Mouse (Mus musculus) adrenal gland, adult 18-20 months (tissue): Measurements from ENCODE around the gene Cnpy4. TPM values are rescaled to one million over a fixed set of nuclear protein-coding genes. Genes with fewer than 3 reads are reported as not detected.

Experiments used
- DNase-seq, 2 experiments: peaks; one replicate each; pipeline ENCODE4 v3.0.0; 2021 to 2022; ENCODE audit warnings: low spot score in 2 of 2
- long read RNA-seq, 2 experiments: library from polyadenylated mRNA; stranded (forward); transcript quantifications; one replicate each; pipeline ENCODE4 v2.0.0; 2021
- total RNA-seq, 2 experiments: library from RNA; stranded (reverse); gene quantifications; 1 replicate in 1 of 2; 2 replicates in 1 of 2; pipeline ENCODE4 v1.2.3; 2021

Cnpy4 gene
- total RNA-seq: 10 to 100 TPM; 21.6 to 25.3 TPM
- long read RNA-seq, experiment 1, transcript Cnpy4-202 (6 exons, 1,855 nt): major isoform, 10 of 12 reads
- long read RNA-seq, experiment 1, partial matches to known transcripts: 2 of 12 reads
- long read RNA-seq, experiment 1, other reads (novel, unspliced or antisense): 0 of 12 reads
- long read RNA-seq, experiment 2, transcript Cnpy4-202 (6 exons, 1,855 nt): major isoform, 24 of 27 reads
- long read RNA-seq, experiment 2, partial matches to known transcripts: 0 of 27 reads
- long read RNA-seq, experiment 2, other reads (novel, unspliced or antisense): 3 of 27 reads

DNA sequence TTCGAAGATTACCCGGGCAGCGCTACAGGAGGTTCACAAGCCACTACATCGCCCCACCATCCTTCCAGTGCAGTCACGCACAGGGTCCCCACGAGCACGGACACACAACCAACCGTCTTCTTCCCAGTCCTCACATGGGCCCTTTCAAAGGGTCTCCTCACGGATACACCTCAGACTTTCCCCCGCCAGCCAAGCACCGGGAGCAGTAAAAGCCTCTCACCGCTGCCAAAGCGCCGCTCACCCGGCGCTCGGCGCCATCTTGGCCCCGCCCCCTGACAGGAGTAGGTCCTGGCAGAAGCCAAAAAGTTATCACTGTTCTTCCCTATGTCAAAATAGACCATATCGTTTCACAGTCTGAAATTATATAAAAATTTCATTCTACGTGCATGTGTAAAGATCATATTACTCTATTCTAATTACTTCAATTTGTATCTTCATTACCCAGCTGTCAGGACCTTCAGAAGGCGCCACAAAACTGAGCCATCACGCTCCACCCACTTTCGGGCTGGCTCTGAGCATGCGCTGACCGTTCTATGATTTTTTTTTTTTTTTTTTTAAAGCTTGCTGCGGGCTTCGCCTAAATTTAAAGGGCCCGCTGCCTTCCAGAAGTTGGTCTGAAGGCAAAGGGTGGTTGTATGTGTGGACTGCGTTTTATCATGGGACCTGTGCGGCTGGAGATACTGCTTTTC, at the start of gene Cnpy4, which contains the start of gene Taf6:
TSS of gene Cnpy4 (plus strand) at position 536 of the 689 bp plus-strand sequence.
TSS of gene Taf6 (minus strand) at position 502 of the 689 bp plus-strand sequence.
- DNase-seq: peak; percentile 70 to 77

DNA sequence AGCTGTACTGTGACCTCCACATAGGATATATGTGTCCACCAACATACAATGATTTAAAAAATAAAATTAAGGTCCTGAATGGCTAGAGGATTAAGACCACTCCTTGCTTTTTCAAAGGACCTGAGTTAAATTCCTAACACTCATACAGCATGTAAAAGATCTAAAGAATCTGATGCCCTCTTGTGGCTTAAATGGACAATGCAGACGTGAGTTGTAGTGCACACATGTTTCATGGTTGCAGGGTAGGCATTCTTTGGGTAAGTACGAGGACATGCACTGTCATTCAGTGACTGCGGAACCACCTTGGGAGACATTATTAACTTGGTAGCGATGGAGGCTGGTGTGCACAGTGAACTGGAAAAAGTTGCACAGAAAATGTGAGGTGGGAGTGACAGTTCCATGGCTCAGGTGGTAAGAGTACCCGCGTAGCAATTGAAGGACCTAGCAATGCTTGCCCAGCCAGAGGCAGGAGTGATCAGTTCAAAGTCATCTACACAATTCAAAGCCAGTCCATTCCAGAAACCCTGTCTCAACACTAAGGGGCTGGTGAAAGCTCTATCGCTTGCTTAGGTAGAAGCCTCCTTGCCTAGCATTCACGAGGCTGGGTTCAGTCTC, 49.2 kb upstream of the Cnpy4 start:
- no peak for DNase-seq

DNA sequence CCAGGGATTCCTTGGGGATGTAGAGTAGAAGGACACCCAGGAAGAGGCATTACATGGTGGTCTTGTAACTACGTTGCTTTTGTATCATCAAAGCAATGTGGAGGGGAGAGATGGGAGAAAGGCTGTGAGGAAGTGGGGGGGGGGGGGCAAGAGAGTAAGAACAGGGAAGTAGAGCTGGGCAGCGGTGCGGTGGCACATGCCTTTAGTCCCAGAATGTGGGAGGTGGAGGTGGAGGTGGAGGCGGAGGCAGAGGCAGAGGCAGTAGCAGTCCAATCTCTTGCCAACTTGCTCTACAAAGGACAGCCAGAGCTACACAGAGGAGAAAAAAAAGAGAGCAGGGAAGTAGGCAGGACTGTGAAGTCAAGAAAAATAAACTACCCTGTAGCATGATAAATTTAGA, 48.7 kb upstream of the Cnpy4 start:
- no peak for DNase-seq

DNA sequence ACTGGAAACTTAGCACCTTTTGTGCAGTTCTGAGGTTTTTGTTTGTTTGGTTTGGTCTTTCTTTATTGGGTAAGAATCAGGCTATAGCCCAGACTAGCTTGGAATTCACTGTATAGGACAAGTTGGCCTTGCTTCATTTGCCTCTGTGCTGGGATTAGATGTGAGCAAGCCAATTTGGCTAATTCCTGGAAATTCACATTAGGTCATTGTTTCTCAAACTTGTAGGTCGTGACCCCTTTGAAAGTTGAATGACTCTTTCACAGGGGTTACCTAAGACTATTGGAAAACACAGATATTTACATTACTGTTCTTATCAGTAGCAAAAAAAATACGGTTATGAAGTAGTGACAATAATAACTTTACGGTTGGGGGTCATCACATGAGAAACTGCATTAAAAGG, 32.9 kb upstream of the Cnpy4 start:
- no peak for DNase-seq

GRCm38 (mm10) chr5:138155443-138155976, 31.8 kb upstream of the Cnpy4 start, which contains the start of gene Zfp113:
Zfp113 (minus strand) TSS chr5:138155744.
- DNase-seq: peak; percentile 69 to 75

DNA sequence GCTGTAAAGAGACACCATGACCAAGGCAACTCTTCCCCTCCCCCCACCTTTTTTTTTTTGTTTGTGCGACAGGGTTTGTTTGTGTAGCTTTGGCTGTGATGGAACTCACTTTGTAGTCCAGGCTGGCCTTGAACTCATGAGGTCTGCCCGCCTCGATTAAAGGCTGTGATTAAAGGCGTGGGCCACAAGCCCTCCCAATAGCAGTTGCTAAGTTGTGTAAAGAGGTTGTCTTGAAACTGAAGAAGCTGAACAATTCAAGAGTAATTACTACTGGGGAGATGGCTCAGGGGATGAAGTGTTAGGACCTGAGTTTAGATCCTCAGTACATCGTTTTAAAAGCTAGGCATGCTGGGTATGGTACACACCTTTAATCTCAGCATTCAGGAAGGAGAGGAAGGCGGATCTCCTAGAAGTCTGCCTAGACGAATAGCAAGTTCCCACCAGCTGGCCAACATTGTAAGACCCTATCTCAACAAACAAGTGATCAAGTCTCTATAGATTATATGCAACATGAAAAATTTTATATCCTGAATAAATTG, 27.0 kb upstream of the Cnpy4 start:
- DNase-seq: no peak

DNA sequence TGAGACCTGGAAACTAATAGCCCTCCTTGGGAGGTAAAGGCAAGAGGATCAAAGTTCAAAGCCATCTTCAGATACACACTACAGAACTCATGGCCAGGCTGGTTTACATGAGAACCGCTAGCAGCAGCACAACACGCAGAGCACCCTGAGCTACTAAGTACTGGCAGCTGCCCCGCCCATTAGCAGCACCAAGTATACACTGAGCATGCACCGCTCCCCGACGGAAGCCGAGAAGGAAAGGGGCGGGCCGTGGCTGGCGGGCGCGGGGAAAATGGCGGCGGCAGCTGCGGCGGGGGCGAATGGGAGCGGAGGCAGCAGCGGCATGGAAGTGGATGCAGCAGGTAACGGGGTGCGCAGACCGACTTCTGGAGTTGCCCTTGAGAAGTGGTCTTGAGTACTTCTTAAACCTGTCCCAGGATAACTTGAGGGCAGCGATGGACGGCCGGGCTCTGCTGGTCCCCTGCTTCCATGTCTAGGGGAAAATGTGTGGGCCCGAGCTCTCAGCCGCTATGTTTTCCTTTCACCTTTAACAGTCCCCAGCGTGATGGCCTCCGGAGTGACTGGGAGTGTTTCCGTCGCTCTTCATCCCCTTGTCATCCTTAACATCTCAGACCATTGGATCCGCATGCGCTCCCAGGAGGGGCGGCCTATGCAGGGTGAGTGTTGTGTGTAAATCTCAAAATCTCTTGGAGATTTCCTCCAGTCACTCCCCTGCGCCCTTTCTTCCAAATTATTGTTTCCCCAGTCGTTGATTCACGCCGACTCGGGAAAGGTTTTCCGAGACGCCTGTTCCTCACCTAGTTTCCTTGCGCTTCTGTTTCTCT, 26.2 kb upstream of the Cnpy4 start, which contains the start of gene Cops6:
TSS of gene Cops6 (plus strand) at position 230 of the 824 bp plus-strand sequence.
- DNase-seq: peak; percentile 97

GRCm38 (mm10) chr5:138163046-138163445, 24.2 kb upstream of the Cnpy4 start:
- no peak for DNase-seq

DNA sequence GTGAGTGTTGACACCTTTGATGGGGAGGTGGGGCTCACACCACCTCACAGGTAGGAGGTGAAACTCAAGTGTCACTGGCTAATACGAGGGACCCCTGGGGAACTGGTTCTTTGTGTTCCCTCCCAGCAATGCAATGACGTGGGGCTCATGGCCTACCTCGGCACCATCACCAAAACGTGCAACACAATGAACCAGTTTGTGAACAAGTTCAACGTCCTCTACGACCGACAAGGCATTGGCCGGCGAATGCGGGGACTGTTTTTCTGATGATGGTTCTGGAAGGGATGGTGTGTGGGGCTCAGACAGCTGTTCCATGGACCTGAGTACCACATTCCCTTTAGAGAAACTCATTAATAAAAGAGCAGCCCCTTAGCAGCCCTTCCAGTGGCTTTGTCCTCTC, 23.7 kb upstream of the Cnpy4 start:
- DNase-seq: no peak

DNA sequence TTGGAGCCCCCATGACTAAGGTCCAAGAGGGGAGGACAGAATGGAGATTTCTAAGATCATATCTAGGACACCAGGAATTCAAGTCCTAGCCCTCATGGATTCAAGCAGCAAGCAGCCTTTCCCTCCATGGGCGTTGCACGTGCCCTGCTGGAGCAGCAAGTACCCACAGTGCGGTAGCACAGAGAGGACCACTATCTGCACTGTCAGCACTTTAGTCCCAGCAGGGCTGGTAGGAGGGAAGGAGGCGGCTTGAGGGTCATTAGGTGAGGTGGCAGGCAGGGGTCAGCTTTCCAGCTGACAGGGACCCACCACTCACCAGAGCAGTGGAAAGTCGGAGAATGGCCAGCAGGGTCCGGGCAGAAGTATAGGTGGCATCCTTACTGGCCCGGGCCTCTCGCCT, 21.7 kb upstream of the Cnpy4 start:
- no peak for DNase-seq

GRCm38 (mm10) chr5:138170936-138171561, 16.2 kb upstream of the Cnpy4 start:
- DNase-seq: peak; percentile 93

GRCm38 (mm10) chr5:138171695-138172491, 15.4 kb upstream of the Cnpy4 start, which contains the start of the genes Ap4m1 and Mcm7:
Ap4m1 (plus strand) TSS chr5:138172002.
Mcm7 (minus strand) TSS chr5:138172422.
- peak; percentile 92 to 94 for DNase-seq

GRCm38 (mm10) chr5:138173217-138173616, 14.1 kb upstream of the Cnpy4 start:
- DNase-seq: no peak

- peak; percentile 44 to 53 for DNase-seq
These were observed 499 bp downstream of the Cnpy4 start for GRCm38 (mm10) chr5:138187661-138188306.

DNA sequence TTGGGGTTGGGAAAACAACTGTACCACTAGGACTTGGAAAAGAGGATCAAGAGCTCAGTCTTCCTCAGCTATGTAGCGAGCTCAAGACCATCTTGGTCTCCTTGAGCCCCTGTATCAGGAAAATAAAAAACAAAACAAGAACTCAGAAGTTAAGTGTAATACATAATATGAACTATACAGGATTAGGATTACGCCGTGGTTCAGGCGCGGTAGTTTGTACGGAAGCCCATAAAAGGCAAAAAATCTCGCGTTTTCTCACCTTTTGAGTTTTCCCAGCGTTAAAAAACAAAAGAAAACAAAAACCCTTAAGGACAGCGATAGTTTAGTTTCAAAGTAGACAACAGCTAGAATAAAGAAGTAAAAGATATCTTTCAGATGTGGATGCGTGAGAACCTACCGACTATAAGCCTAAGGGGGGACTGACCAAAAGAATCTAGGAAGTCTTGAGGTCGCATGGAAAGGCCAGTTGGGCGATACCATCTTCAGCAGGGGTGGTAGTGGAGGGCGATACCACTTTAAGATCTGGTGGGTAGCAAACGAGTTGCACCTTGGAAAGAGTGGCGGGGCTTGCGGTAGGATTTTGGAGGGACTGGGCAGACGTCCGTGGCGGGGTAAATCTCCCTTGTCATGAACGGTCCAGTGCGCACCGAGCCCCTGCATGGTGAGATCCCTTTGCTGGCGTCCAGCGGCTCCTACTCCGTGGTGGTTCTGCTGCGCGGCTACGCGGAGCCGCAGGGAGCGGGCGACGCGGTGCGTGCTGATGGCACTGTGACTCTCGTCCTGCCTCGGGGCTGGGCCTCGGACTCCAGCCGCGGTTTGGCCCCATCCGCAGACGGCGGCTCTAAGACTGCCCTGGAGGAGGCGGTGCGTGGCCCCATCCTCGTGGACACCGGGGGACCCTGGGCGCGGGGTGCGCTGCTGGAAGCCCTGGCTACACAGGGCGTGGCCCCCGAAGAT, 6.8 kb downstream of the Cnpy4 start, which contains the start of gene Mblac1:
TSS of gene Mblac1 (plus strand) at position 544 of the 957 bp plus-strand sequence.
- DNase-seq: peak; percentile 78 to 79

DNA sequence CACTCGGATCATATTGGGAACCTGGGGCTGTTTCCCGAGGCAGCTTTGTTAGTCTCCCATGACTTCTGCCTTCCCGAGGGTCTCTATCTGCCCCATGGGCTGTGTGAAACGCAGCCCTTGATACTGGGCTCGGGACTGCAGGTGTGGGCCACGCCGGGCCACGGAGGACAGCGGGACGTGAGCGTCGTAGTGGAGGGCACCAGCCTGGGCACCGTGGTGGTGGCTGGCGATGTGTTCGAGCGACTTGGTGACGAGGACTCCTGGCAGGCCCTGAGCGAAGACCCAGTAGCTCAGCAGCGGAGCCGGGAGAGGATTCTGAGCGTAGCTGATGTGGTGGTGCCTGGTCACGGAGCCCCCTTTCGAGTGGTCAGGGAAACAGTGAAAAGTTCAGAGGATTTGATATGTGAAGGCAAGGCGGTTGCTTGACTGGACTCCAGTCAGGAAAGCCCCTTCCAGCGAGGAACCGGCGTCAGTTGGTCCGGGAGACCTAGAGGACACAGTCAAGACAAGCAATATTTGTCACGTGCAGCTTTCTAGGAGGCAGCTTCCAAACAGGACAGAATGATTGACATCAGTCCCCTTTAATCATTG, 7.6 kb downstream of the Cnpy4 start:
- DNase-seq: peak; percentile 41 to 42

DNA sequence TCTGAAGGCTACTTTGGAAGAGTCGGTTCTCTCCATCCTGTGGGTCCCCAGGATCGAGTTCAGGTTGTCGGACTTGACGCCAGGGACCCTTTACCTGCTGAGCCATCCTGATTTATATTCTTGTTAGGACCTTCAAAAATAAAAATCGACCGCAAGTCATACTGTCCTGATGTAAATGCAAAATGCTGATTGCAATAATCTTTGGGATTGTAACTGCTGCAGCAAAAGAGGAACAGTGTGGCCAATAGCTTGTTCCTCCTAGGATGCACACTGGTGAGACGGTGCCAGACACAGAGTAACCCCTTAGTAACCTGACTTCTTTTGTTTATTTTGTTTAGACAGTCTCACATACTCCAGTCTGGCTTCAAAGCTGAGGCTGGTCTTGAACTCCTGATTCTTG, 8.2 kb downstream of the Cnpy4 start:
- no peak for DNase-seq
